Mouse (Mus musculus): ENCODE measurements at regions not wholly inside any gene's neighbourhood (a gene's known extent, or its start where the extent isn't known, plus 50 kb on each side); places are given as distances from the start of the nearest gene placed in this dataset.

DNA sequence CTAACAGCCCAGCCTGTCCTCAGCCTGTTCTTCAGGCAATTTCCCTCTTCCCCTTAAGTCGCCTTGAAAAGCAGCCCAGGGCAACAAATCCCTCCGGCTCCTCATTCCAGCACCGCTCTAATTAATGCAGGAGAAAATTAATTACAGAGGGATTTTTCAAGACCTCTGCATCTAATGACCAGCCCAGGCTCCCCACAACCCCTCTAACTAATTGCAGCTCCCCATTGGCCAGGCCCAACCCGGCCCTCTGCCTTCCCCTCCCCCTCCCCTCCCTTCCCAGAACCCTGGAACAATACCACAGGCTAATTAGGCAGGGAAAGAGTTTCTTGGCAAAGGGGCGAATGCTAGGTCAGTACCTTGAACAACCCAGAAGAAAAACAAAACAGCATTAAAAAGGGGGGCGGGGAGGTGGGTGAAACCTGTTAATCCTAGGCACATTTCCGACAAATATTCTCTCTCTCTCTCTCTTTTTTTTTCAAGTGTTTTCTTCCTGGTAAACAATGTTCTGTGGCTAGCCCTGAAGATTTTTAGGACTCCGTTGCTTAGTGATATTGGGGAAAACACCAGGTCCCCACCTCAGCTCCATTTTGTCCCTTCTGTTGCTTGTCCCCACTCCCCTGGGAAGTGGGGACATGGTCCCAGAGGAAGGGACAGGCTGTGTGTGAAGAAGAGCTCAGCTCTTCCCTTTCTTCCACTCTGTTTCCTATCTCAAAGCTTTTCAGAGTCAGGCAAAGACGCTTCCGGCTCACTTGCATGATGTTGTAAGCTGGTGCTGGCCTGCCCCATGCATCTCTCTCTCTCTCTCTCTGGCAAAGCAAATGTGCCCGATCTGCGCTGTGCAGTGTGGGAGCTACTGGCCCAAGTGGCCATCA, 195.1 kb downstream of the Sox9 start:
- TF ChIP-seq POLR2A (IDR thresholded peaks at IDR 0.05; ENCODE audit: borderline replicate concordance, low read depth, low read length) (no peak), CTCF (IDR thresholded peaks at IDR 0.05; ENCODE audit: low read depth, low read length) (no peak)

DNA sequence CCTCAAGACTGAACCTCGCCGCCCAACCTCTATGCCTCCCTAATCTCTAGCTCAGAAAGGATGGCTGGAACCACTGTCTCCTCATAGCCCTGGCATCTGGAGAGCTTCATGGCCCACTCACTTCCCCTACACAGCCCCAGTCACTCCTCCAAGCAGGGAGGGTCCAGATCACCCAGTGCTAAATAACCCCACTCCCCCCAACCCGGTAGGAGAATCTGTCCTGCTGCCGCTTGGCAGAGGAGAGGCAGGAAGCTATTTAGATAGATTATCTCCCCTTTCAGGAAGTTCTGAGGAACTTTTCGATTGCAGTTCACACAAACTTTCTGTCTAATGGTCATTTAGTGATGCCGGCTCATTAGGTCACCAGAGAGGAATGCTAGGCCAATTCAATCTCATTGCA, 196.9 kb downstream of the Sox9 start:
- no peak overlapping the region for H3K27ac ChIP-seq (ENCODE audit: insufficient read depth, low read depth, low read length)
- 0 out of 2 replicates have a peak, but pooled peaks cover 3% of the 10 kb centered on the region for H3K4me1 ChIP-seq (ENCODE audit: control insufficient read depth, insufficient read depth, low read length)
- TF ChIP-seq CTCF (IDR thresholded peaks at IDR 0.05; ENCODE audit: low read depth, low read length): no peak
- TF ChIP-seq POLR2A (IDR thresholded peaks at IDR 0.05; ENCODE audit: borderline replicate concordance, low read depth, low read length): no peak
- no peak overlapping the region for H3K4me3 ChIP-seq (ENCODE audit: insufficient read depth, low read length)

More for the DNA sequence above, 195.1 kb downstream of the Sox9 start:
- H3K4me1 ChIP-seq (ENCODE audit: control insufficient read depth, insufficient read depth, low read length): 0 out of 2 replicates have a peak, but pooled peaks cover 3% of the 10 kb centered on the region
- no peak overlapping the region for H3K27ac ChIP-seq (ENCODE audit: insufficient read depth, low read depth, low read length)
- H3K4me3 ChIP-seq (ENCODE audit: insufficient read depth, low read length): no peak overlapping the region

DNA sequence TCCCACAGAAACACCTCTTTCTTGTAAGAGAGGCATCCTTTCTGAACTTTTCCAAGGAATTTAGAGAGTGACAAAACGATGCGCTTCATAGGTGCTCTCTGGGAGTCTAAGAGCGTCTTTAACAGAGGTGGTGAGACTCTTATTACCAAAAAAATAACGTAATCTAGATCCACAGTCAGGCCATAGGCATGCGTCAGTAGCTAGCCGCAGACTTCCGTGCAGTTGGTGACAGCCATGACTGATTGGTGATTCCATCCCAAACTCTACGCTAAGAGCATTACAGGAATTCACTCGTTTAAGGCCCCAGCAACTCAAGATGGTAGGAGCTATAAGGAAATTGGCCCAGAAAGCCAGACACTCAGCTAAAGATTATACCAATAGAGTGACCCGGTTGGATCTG, 197.4 kb downstream of the Sox9 start:
- Histone ChIP-seq H3K4me1 (ENCODE audit: control insufficient read depth, insufficient read depth, low read length) (0 out of 2 replicates have a peak, but pooled peaks cover 3% of the 10 kb centered on the region), H3K4me3 (ENCODE audit: insufficient read depth, low read length) (no peak overlapping the region), H3K27ac (ENCODE audit: insufficient read depth, low read depth, low read length) (no peak overlapping the region)
- TF ChIP-seq CTCF (IDR thresholded peaks at IDR 0.05; ENCODE audit: low read depth, low read length): no peak
- no peak for TF ChIP-seq POLR2A (IDR thresholded peaks at IDR 0.05; ENCODE audit: borderline replicate concordance, low read depth, low read length)

DNA sequence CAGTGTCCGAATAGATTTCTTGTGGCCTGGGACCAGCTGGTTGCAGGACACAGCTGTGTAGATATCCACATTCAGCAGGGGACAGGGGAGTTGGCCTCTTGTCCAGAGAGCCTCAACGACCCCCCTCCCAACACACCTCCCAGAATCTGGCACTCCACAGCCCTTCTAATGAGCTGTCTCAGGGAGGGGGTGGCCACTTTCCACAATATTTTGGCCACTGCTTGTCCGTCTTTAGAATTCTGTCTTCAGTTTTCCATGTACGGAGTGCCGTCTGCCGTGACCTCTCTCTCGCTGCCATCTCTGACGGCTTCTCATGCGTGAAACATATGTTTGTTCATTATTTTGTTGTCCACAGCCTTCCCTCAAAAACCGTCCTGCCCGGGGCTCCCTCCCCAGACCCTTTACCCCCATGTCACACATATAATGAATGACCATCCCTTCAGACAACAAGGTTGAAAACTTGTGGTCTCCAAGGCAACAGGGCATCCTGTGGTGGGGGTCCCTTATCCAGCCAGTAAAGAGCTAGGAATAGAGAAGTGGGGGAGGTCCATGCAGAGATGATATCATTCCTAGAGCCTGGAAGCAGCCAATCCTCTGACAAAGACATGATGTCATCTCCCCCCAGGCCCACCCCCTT, 200.3 kb downstream of the Sox9 start:
- H3K4me1 ChIP-seq (ENCODE audit: control insufficient read depth, insufficient read depth, low read length): 0 out of 2 replicates have a peak, but pooled peaks cover 3% of the 10 kb centered on the region
- H3K4me3 ChIP-seq (ENCODE audit: insufficient read depth, low read length): no peak overlapping the region
- TF ChIP-seq CTCF (IDR thresholded peaks at IDR 0.05; ENCODE audit: low read depth, low read length) (no peak), POLR2A (IDR thresholded peaks at IDR 0.05; ENCODE audit: borderline replicate concordance, low read depth, low read length) (no peak)
- no peak overlapping the region for H3K27ac ChIP-seq (ENCODE audit: insufficient read depth, low read depth, low read length)

DNA sequence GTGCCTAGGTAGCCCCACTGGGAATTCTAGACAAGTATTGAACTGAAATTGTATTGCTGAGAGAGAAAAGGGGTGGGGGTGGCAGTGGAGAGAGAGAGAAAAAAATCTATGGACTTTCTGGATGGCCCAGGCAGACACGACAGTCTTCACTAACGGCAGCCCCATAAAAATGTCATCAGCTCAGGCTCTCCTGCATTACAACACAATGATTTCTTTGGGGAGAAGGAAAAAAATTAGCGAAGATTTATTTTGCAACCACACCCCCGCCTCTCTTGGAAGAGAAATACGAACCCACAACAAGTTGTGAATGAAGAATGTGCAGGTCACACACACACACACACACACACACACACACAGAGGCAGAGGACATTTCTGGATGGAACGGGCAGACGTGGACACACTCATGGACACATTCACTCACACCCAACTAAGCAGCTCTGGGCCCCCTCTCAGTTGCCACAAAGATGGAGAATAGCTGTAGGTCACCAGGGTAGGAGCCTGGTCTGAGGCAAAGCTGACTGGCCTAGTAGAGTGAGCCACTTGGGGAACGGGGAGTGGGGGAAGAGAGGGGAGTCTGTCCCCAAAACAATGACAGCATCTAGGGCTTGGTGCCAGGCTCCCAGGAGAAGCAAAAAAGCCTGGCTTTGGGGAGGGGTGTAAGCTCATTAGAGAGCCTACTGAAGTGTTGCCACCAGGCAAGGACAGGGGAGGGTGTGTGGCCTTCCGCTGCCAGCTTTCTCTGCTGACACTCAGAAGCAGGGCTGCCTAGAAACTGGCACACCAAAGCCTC, 201.0 kb downstream of the Sox9 start:
- no peak for TF ChIP-seq POLR2A (IDR thresholded peaks at IDR 0.05; ENCODE audit: borderline replicate concordance, low read depth, low read length)
- TF ChIP-seq CTCF (IDR thresholded peaks at IDR 0.05; ENCODE audit: low read depth, low read length): no peak
- no peak overlapping the region for H3K4me3 ChIP-seq (ENCODE audit: insufficient read depth, low read length)
- no peak overlapping the region for H3K27ac ChIP-seq (ENCODE audit: insufficient read depth, low read depth, low read length)
- peaks cover 9% of the 10 kb centered on the region for H3K4me1 ChIP-seq (ENCODE audit: control insufficient read depth, insufficient read depth, low read length)

DNA sequence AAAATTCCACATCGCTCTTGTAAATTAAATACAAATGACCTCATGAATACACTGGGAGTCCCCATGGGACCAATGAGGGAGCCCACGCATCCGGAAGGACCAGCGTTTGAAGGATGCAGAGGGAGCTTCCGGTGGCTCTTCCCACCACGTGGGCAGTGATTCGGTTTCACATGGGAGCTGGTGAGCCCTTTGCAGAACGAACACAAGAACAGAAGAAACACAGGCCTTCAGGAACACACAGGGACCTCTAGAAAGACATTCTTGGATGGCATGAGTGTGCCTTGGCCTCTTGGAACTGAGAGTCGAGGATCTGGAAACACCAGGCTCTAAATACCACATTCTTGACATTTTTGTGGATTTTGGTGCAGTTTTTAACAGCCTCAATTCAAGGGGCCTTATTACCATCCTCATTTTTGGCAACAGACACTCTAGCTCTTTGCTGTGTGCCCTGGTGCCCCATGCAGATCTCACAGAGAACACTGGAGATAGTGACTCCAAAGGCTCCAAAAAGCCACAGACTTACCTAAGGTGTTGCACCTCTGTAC, 204.1 kb downstream of the Sox9 start:
- Histone ChIP-seq H3K27ac (ENCODE audit: insufficient read depth, low read depth, low read length) (no peak overlapping the region), H3K4me1 (ENCODE audit: control insufficient read depth, insufficient read depth, low read length) (peaks cover 11% of the 10 kb centered on the region)
- TF ChIP-seq CTCF (IDR thresholded peaks at IDR 0.05; ENCODE audit: low read depth, low read length): no peak
- TF ChIP-seq POLR2A (IDR thresholded peaks at IDR 0.05; ENCODE audit: borderline replicate concordance, low read depth, low read length): no peak

GRCm38 (mm10) chr11:112987782-112988181, 205.8 kb downstream of the Sox9 start:
- Histone ChIP-seq H3K4me1 (ENCODE audit: control insufficient read depth, insufficient read depth, low read length) (peaks cover 11% of the 10 kb centered on the region), H3K4me3 (ENCODE audit: insufficient read depth, low read length) (no peak overlapping the region)
- TF ChIP-seq POLR2A (IDR thresholded peaks at IDR 0.05; ENCODE audit: borderline replicate concordance, low read depth, low read length): no peak
- no peak for TF ChIP-seq CTCF (IDR thresholded peaks at IDR 0.05; ENCODE audit: low read depth, low read length)

More for the DNA sequence above, 204.1 kb downstream of the Sox9 start:
- H3K4me3 ChIP-seq (ENCODE audit: insufficient read depth, low read length): no peak overlapping the region

DNA sequence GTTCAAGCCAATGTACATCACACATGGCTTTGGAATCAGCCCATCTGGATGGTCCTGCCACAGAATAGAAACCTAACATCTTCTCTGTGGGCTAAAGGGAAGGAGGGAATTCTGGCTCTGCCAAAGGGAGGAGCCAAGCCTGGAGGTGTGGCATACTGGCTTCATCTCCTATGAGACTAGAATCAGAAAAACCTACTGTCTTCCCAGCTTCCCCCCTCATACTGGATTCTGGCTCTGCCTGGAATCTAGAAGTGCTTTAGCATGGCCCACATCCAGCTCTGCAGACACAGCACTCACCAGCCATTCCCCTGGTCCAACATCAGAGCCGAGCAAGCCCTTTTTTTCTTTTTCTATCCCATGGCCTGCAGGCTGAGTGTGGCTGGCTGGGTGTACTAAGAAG, 206.9 kb downstream of the Sox9 start:
- Histone ChIP-seq H3K4me3 (ENCODE audit: insufficient read depth, low read length) (no peak overlapping the region), H3K4me1 (ENCODE audit: control insufficient read depth, insufficient read depth, low read length) (peaks cover 11% of the 10 kb centered on the region), H3K27ac (ENCODE audit: insufficient read depth, low read depth, low read length) (no peak overlapping the region)
- TF ChIP-seq CTCF (IDR thresholded peaks at IDR 0.05; ENCODE audit: low read depth, low read length) (no peak), POLR2A (IDR thresholded peaks at IDR 0.05; ENCODE audit: borderline replicate concordance, low read depth, low read length) (no peak)

More at GRCm38 (mm10) chr11:112987782-112988181, 205.8 kb downstream of the Sox9 start:
- no peak overlapping the region for H3K27ac ChIP-seq (ENCODE audit: insufficient read depth, low read depth, low read length)

- no peak overlapping the region for H3K4me3 ChIP-seq (ENCODE audit: insufficient read depth, low read length)
- TF ChIP-seq POLR2A (IDR thresholded peaks at IDR 0.05; ENCODE audit: borderline replicate concordance, low read depth, low read length) (no peak), CTCF (IDR thresholded peaks at IDR 0.05; ENCODE audit: low read depth, low read length) (no peak)
- H3K4me1 ChIP-seq (ENCODE audit: control insufficient read depth, insufficient read depth, low read length): peaks cover 11% of the 10 kb centered on the region
- H3K27ac ChIP-seq (ENCODE audit: insufficient read depth, low read depth, low read length): no peak overlapping the region
Measured at GRCm38 (mm10) chr11:112989981-112990512, 208.0 kb downstream of the Sox9 start.

All from bone marrow macrophage, adult 2 months (primary cell).